Mouse (Mus musculus): ENCODE results near the gene 2310079G19Rik. TPM values are rescaled to one million over a fixed set of nuclear protein-coding genes. Genes with fewer than 3 reads are reported as not detected.

The 2310079G19Rik gene
- polyA plus RNA-seq, 1 experiment from 2014 or later, result not detected

DNA sequence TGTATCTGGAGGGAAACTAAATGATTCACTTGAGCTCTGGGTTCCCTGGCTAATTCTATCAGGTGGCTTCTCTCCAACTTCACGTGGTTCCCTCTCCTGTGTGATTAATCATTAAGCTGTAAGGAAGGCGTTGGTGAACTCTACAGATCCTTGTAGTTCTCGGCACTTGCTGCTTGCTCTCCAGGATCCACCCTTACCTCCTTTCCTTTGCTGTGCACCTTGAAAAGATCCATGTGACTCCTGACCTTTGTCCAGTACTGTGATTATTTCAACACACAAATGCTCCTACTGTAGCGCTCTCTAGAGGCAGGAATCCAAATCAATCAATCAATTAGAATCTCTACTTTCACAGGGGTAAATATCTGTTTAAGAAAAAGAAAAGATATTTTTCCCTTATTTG, 4.0 kb upstream of the 2310079G19Rik start:
- no peak overlapping the region for H3K9ac ChIP-seq (ENCODE audit: low read length)
- no peak overlapping the region for H3K27ac ChIP-seq (ENCODE audit: low read length)
- no peaks in the 10 kb centered on the region for H3K9me3 ChIP-seq (replicated peaks; ENCODE audit: control insufficient read depth, low read length)
- ATAC-seq (replicated peaks; ENCODE audit: extremely low read depth, insufficient read depth, low FRiP score), result no peak
- H3K27me3 ChIP-seq (ENCODE audit: control insufficient read depth, insufficient read depth, low read length), result no peaks in the 10 kb centered on the region
- H3K4me3 ChIP-seq (ENCODE audit: low read length), result no peak overlapping the region
- peaks cover 3% of the 10 kb centered on the region; the same call in 1 of the 2 replicates for H3K4me1 ChIP-seq (ENCODE audit: control insufficient read depth, insufficient read depth, low read length)
- no peaks in the 10 kb centered on the region for H3K36me3 ChIP-seq (ENCODE audit: control insufficient read depth, insufficient read depth)
- no peak overlapping the region for H3K4me2 ChIP-seq (ENCODE audit: low read depth, low read length)
- WGBS, result 66% methylated on average over 4 of the region's 4 CpGs

- H3K4me2 ChIP-seq (ENCODE audit: low read depth, low read length), result no peak overlapping the region
- H3K4me1 ChIP-seq (ENCODE audit: control insufficient read depth, insufficient read depth, low read length), result no peaks in the 10 kb centered on the region
- WGBS, result 75% methylated on average over 4 of the region's 4 CpGs
- no peaks in the 10 kb centered on the region for H3K36me3 ChIP-seq (ENCODE audit: control insufficient read depth, insufficient read depth)
- no peaks in the 10 kb centered on the region for H3K27me3 ChIP-seq (ENCODE audit: control insufficient read depth, insufficient read depth, low read length)
- no peaks in the 10 kb centered on the region for H3K9me3 ChIP-seq (replicated peaks; ENCODE audit: control insufficient read depth, low read length)
- ATAC-seq (replicated peaks; ENCODE audit: extremely low read depth, insufficient read depth, low FRiP score), result no peak
- no peak overlapping the region for H3K9ac ChIP-seq (ENCODE audit: low read length)
- no peak overlapping the region for H3K4me3 ChIP-seq (ENCODE audit: low read length)
- no peak overlapping the region for H3K27ac ChIP-seq (ENCODE audit: low read length)
Observed at GRCm38 (mm10) chr16:88612712-88613111, 14.8 kb downstream of the 2310079G19Rik start.

GRCm38 (mm10) chr16:88611922-88612321, 15.5 kb downstream of the 2310079G19Rik start, which contains the start of gene Krtap24-1:
TSS of gene Krtap24-1 (minus strand) at chr16:88612279.
- H3K27me3 ChIP-seq (ENCODE audit: control insufficient read depth, insufficient read depth, low read length), result no peaks in the 10 kb centered on the region

DNA sequence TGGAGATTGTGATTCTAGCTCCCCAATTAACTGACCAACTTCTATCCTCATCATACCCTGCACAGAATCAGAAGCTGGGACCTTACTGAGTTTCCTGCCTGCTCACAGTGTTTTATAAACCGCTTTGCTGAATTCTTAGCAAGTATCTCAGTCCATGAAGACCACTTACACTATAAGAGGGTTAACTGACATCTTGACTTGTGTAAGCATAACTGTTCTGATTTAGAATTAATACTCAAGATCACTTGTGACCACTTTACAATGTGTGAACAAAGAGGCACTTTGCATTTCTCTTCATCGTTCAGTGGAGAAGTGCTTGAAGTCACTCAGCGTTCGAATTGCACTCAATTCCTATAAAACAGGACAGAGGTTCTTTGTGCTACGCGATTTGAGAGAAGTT, 22.9 kb downstream of the 2310079G19Rik start:
- 74% methylated on average over 6 of the region's 6 CpGs for WGBS
- ATAC-seq (replicated peaks; ENCODE audit: extremely low read depth, insufficient read depth, low FRiP score), result no peak
- H3K4me3 ChIP-seq (ENCODE audit: low read length), result no peak overlapping the region

More at GRCm38 (mm10) chr16:88611922-88612321, 15.5 kb downstream of the 2310079G19Rik start, which contains the start of gene Krtap24-1:
- H3K9me3 ChIP-seq (replicated peaks; ENCODE audit: control insufficient read depth, low read length), result no peaks in the 10 kb centered on the region
- H3K4me3 ChIP-seq (ENCODE audit: low read length), result no peak within 1 kb of the TSS
- no peak within 1 kb of the TSS for H3K9ac ChIP-seq (ENCODE audit: low read length)
- H3K27ac ChIP-seq (ENCODE audit: low read length), result no peak within 1 kb of the TSS
- ATAC-seq (replicated peaks; ENCODE audit: extremely low read depth, insufficient read depth, low FRiP score), result no peak
- H3K4me2 ChIP-seq (ENCODE audit: low read depth, low read length), result no peak within 1 kb of the TSS
- WGBS, result 87% methylated on average over 8 of the region's 8 CpGs
- no peaks in the 10 kb centered on the region for H3K4me1 ChIP-seq (ENCODE audit: control insufficient read depth, insufficient read depth, low read length)
- H3K36me3 ChIP-seq (ENCODE audit: control insufficient read depth, insufficient read depth), result no peaks in the 10 kb centered on the region

GRCm38 (mm10) chr16:88602464-88602863, 25.0 kb downstream of the 2310079G19Rik start:
- 46% methylated on average over 1 of the region's 1 CpGs for WGBS
- Histone ChIP-seq H3K4me3 (ENCODE audit: low read length) (no peak overlapping the region), H3K4me2 (ENCODE audit: low read depth, low read length) (no peak overlapping the region), H3K9ac (ENCODE audit: low read length) (no peak overlapping the region), H3K27ac (ENCODE audit: low read length) (no peak overlapping the region), H3K27me3 (ENCODE audit: control insufficient read depth, insufficient read depth, low read length) (no peaks in the 10 kb centered on the region), H3K4me1 (ENCODE audit: control insufficient read depth, insufficient read depth, low read length) (no peaks in the 10 kb centered on the region), H3K9me3 (replicated peaks; ENCODE audit: control insufficient read depth, low read length) (no peaks in the 10 kb centered on the region), H3K36me3 (ENCODE audit: control insufficient read depth, insufficient read depth) (no peaks in the 10 kb centered on the region)
- ATAC-seq (replicated peaks; ENCODE audit: extremely low read depth, insufficient read depth, low FRiP score), result no peak

More for the DNA sequence above, 22.9 kb downstream of the 2310079G19Rik start:
- H3K9me3 ChIP-seq (replicated peaks; ENCODE audit: control insufficient read depth, low read length), result no peaks in the 10 kb centered on the region
- no peaks in the 10 kb centered on the region for H3K36me3 ChIP-seq (ENCODE audit: control insufficient read depth, insufficient read depth)
- H3K27me3 ChIP-seq (ENCODE audit: control insufficient read depth, insufficient read depth, low read length), result no peaks in the 10 kb centered on the region
- no peaks in the 10 kb centered on the region for H3K4me1 ChIP-seq (ENCODE audit: control insufficient read depth, insufficient read depth, low read length)
- no peak overlapping the region for H3K27ac ChIP-seq (ENCODE audit: low read length)
- no peak overlapping the region for H3K9ac ChIP-seq (ENCODE audit: low read length)
- H3K4me2 ChIP-seq (ENCODE audit: low read depth, low read length), result no peak overlapping the region

- Histone ChIP-seq H3K9me3 (replicated peaks; ENCODE audit: control insufficient read depth, low read length) (no peaks in the 10 kb centered on the region), H3K4me3 (ENCODE audit: low read length) (no peak overlapping the region), H3K27ac (ENCODE audit: low read length) (no peak overlapping the region), H3K27me3 (ENCODE audit: control insufficient read depth, insufficient read depth, low read length) (no peaks in the 10 kb centered on the region), H3K4me1 (ENCODE audit: control insufficient read depth, insufficient read depth, low read length) (no peaks in the 10 kb centered on the region), H3K4me2 (ENCODE audit: low read depth, low read length) (no peak overlapping the region), H3K36me3 (ENCODE audit: control insufficient read depth, insufficient read depth) (no peaks in the 10 kb centered on the region), H3K9ac (ENCODE audit: low read length) (no peak overlapping the region)
- WGBS, result 77% methylated on average over 8 of the region's 8 CpGs
- ATAC-seq (replicated peaks; ENCODE audit: extremely low read depth, insufficient read depth, low FRiP score), result no peak
Observed at GRCm38 (mm10) chr16:88600303-88600702, 27.2 kb downstream of the 2310079G19Rik start.

GRCm38 (mm10) chr16:88599504-88600237, 27.8 kb downstream of the 2310079G19Rik start:
- H3K36me3 ChIP-seq (ENCODE audit: control insufficient read depth, insufficient read depth), result no peaks in the 10 kb centered on the region
- whole genome bisulfite sequencing, result 63% methylated on average over 16 of the region's 16 CpGs
- H3K4me3 ChIP-seq (ENCODE audit: low read length), result no peak overlapping the region
- no peaks in the 10 kb centered on the region for H3K4me1 ChIP-seq (ENCODE audit: control insufficient read depth, insufficient read depth, low read length)
- no peak for ATAC-seq (replicated peaks; ENCODE audit: extremely low read depth, insufficient read depth, low FRiP score)
- H3K9ac ChIP-seq (ENCODE audit: low read length), result no peak overlapping the region
- H3K27ac ChIP-seq (ENCODE audit: low read length), result no peak overlapping the region
- no peaks in the 10 kb centered on the region for H3K27me3 ChIP-seq (ENCODE audit: control insufficient read depth, insufficient read depth, low read length)
- H3K9me3 ChIP-seq (replicated peaks; ENCODE audit: control insufficient read depth, low read length), result no peaks in the 10 kb centered on the region
- no peak overlapping the region for H3K4me2 ChIP-seq (ENCODE audit: low read depth, low read length)

DNA sequence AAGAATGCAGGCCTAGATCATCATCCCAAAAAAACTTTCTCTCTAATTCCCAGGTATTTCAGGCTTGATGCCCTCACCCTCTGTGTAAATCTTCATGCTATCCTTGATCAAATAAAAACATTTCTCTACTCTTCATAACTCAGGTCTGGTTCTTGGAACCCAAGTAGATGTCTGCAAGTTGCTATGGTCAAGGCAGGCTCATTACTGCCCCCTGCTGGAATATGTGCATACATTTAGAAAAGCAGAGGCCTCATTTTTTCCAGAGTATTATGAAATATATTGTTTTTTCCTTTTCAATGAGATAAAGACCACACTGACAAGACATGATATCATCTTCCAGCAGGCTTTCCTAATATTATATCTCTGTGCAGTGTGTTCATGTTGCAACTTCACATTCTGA, 34.7 kb downstream of the 2310079G19Rik start:
- H3K9me3 ChIP-seq (replicated peaks; ENCODE audit: control insufficient read depth, low read length), result no peaks in the 10 kb centered on the region
- H3K36me3 ChIP-seq (ENCODE audit: control insufficient read depth, insufficient read depth), result no peaks in the 10 kb centered on the region
- no peak for ATAC-seq (replicated peaks; ENCODE audit: extremely low read depth, insufficient read depth, low FRiP score)
- no peaks in the 10 kb centered on the region for H3K27me3 ChIP-seq (ENCODE audit: control insufficient read depth, insufficient read depth, low read length)
- no peak overlapping the region for H3K27ac ChIP-seq (ENCODE audit: low read length)
- H3K4me2 ChIP-seq (ENCODE audit: low read depth, low read length), result no peak overlapping the region
- no peak overlapping the region for H3K4me3 ChIP-seq (ENCODE audit: low read length)
- no peak overlapping the region for H3K9ac ChIP-seq (ENCODE audit: low read length)
- H3K4me1 ChIP-seq (ENCODE audit: control insufficient read depth, insufficient read depth, low read length), result no peaks in the 10 kb centered on the region

DNA sequence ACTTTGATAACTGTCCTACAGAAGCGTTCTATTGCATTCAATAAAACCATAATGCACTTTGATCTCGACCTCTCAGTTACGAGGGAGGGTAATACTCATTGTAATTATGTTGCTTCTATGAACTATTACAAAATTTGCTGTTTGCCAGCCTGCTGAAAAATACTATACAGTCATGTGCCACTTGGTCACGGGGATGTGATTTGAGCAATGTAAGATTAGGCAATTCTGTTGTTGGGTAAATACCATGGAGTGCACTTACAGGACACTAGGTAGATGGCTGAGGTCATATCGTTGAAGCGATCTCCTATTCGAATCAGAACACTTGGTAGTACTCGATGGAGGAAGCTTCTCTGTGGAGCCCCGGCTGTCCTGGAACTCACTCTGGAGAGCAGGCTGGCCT, 44.1 kb downstream of the 2310079G19Rik start:
- Histone ChIP-seq H3K9ac (ENCODE audit: low read length) (no peak overlapping the region), H3K9me3 (replicated peaks; ENCODE audit: control insufficient read depth, low read length) (no peaks in the 10 kb centered on the region), H3K36me3 (ENCODE audit: control insufficient read depth, insufficient read depth) (no peaks in the 10 kb centered on the region), H3K4me1 (ENCODE audit: control insufficient read depth, insufficient read depth, low read length) (no peaks in the 10 kb centered on the region), H3K27me3 (ENCODE audit: control insufficient read depth, insufficient read depth, low read length) (no peaks in the 10 kb centered on the region), H3K4me2 (ENCODE audit: low read depth, low read length) (no peak overlapping the region), H3K27ac (ENCODE audit: low read length) (no peak overlapping the region), H3K4me3 (ENCODE audit: low read length) (no peak overlapping the region)
- WGBS, result 85% methylated on average over 9 of the region's 9 CpGs
- ATAC-seq (replicated peaks; ENCODE audit: extremely low read depth, insufficient read depth, low FRiP score), result no peak
